ENCODE assay signal across 23 mouse cellular contexts in the genomic region with DNA sequence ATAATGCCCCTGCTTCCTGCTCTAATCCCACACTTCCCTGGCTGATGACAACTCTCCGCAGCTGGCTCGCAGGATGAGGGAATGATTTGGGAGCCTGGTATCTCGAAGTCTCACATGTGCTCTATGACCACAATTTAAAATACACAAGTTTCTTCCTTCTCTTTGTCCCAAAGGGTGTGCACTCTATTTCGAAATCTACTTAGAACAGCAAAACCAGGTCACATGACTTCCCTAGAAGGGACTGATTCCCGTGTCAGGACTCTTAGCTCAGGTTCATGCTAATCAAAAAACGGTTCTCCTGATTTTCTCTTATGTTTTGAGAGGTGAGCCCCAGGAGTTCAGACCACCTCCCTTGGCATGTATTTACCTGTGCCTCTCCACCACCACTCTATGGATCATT. TPM values are rescaled to one million over a fixed set of nuclear protein-coding genes. Genes with fewer than 3 reads are reported as not detected.
"Had no signal": no experiment of that assay in that cellular context is flagged by ENCODE, and none has a peak within 500 bp of the region (broad histone marks: within the 10 kb centered on the region; RNA-seq: fewer than 3 reads in every experiment).

No protein-coding gene starts in this region.

- H3K9ac ChIP-seq: kidney, embryonic 15.5 days; liver, embryonic 12.5 days; liver, embryonic 15.5 days; neural tube, embryonic 12.5 days; neural tube, embryonic 15.5 days had no signal

- H3K36me3 ChIP-seq: kidney, embryonic 15.5 days; liver, embryonic 12.5 days; liver, embryonic 15.5 days; neural tube, embryonic 12.5 days; neural tube, embryonic 15.5 days had no signal

- DNase-seq: kidney, adult 8-10 months; kidney, postnatal 10 days; kidney, postnatal 36 days; layer of hippocampus, postnatal 36 days; lung, adult 18-20 months; midbrain, embryonic 14.5 days; right cerebral cortex, adult 18-20 months; right cerebral cortex, postnatal 14 days; right cerebral cortex, postnatal 4 days; thymus, adult 2 months; thymus, postnatal 14 days; thymus, postnatal 4 days had no signal

- H3K27me3 ChIP-seq: neural tube, embryonic 12.5 days; neural tube, embryonic 15.5 days had no signal

- H3K4me2 ChIP-seq: kidney, embryonic 15.5 days; liver, embryonic 12.5 days; liver, embryonic 15.5 days; midbrain, embryonic 11.5 days; neural tube, embryonic 12.5 days; neural tube, embryonic 15.5 days had no signal

- H3K9me3 ChIP-seq: kidney, embryonic 15.5 days; liver, embryonic 12.5 days; liver, embryonic 15.5 days; neural tube, embryonic 12.5 days; neural tube, embryonic 15.5 days had no signal

- ATAC-seq: intestine, postnatal 0 days; liver, embryonic 12.5 days had no signal

- H3K4me3 ChIP-seq: kidney, embryonic 15.5 days; left cerebral cortex, adult 2 months; liver, embryonic 12.5 days; liver, embryonic 15.5 days; neural tube, embryonic 12.5 days; neural tube, embryonic 15.5 days had no signal

- H3K27ac ChIP-seq: kidney, embryonic 15.5 days; left cerebral cortex, adult 2 months; liver, embryonic 12.5 days; liver, embryonic 15.5 days; macrophage; neural tube, embryonic 12.5 days; neural tube, embryonic 15.5 days; stomach, postnatal 0 days had no signal

RNA-seq across cellular contexts. Expression of gene Scn3b, which starts 5.1 kb away (rescaled TPM):
- total RNA-seq: megakaryocyte-erythroid progenitor cell, adult 5-6 weeks had no signal
